Mouse (Mus musculus): ENCODE measurements at regions not wholly inside any gene's neighbourhood (a gene's known extent, or its start where the extent isn't known, plus 50 kb on each side); places are given as distances from the start of the nearest gene placed in this dataset.

- Histone ChIP-seq H3K27ac (ENCODE audit: control insufficient read depth, low read depth, low read length) (no peak overlapping the region), H3K79me2 (ENCODE audit: control insufficient read depth, insufficient read depth, low read length, poor library complexity) (no peaks in the 10 kb centered on the region), H3K27me3 (ENCODE audit: control insufficient read depth in 1 of 2, insufficient read depth in 2 of 2, low read length in 2 of 2) (no peaks in the 10 kb centered on the region), H3K9me3 (replicated peaks; ENCODE audit: insufficient read depth, low read length) (no peaks in the 10 kb centered on the region), H3K9ac (ENCODE audit: control insufficient read depth, low read depth, low read length, poor library complexity, severe bottlenecking) (no peak overlapping the region), H3K4me1 (ENCODE audit: control insufficient read depth in 1 of 2, insufficient read depth in 2 of 2, low read length in 2 of 2) (no peaks in the 10 kb centered on the region), H3K36me3 (ENCODE audit: control insufficient read depth in 1 of 2, insufficient read depth in 2 of 2, low read length in 2 of 2) (no peaks in the 10 kb centered on the region), H3K4me3 (ENCODE audit: control insufficient read depth in 1 of 2, insufficient read depth in 1 of 2, low read depth in 2 of 2, low read length in 2 of 2) (no peak overlapping the region)
- DNase-seq (ENCODE audit: low read depth, low spot score), result no peak
- no peak for TF ChIP-seq MYB (IDR thresholded peaks at IDR 0.05; ENCODE audit: low read depth, low read length)
- TF ChIP-seq HCFC1 (IDR thresholded peaks at IDR 0.05; ENCODE audit: low read depth, low read length), result no peak
- no peak for TF ChIP-seq TBP (IDR thresholded peaks at IDR 0.05; ENCODE audit: low read depth, low read length)
- TF ChIP-seq USF1 (IDR thresholded peaks at IDR 0.05; ENCODE audit: low read depth, low read length), result no peak
- TF ChIP-seq POLR2AphosphoS5 (IDR thresholded peaks at IDR 0.05; ENCODE audit: borderline replicate concordance, low read depth, low read length), result no peak
- TF ChIP-seq NRF1 (IDR thresholded peaks at IDR 0.05; ENCODE audit: insufficient read depth, low read depth, low read length, poor library complexity, severe bottlenecking), result no peak
- TF ChIP-seq ETS1 (IDR thresholded peaks at IDR 0.05; ENCODE audit: low read depth, low read length), result no peak
- no peak for TF ChIP-seq CHD1 (IDR thresholded peaks at IDR 0.05; ENCODE audit: low read depth, low read length)
- TF ChIP-seq JUND (IDR thresholded peaks at IDR 0.05; ENCODE audit: low read depth, low read length), result no peak
These were observed 170.2 kb upstream of the Rfx3 start for GRCm38 (mm10) chr19:28181171-28181570.

DNA sequence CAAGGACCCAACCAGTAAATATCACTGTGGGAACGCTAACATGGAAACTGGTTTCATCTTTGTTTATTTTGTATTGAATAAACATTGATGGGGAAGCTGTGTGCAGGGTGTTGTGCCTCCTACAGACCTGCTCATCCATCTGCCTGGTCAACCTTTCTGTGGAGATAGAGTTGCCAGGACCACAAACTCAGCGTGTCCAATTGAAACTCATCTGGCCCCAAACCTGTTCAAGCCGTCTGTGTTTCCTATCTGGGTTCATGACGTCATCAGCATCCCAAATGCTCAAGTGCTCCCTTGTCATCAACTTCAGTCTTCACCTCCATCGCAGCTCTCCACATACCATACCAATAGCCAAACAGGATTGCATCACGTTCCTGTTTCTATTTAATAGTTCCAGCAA lies 167.1 kb upstream of the Rfx3 start:
- Histone ChIP-seq H3K27me3 (ENCODE audit: control insufficient read depth in 1 of 2, insufficient read depth in 2 of 2, low read length in 2 of 2) (no peaks in the 10 kb centered on the region), H3K9ac (ENCODE audit: control insufficient read depth, low read depth, low read length, poor library complexity, severe bottlenecking) (no peak overlapping the region), H3K4me1 (ENCODE audit: control insufficient read depth in 1 of 2, insufficient read depth in 2 of 2, low read length in 2 of 2) (no peaks in the 10 kb centered on the region), H3K36me3 (ENCODE audit: control insufficient read depth in 1 of 2, insufficient read depth in 2 of 2, low read length in 2 of 2) (no peaks in the 10 kb centered on the region), H3K9me3 (replicated peaks; ENCODE audit: insufficient read depth, low read length) (no peaks in the 10 kb centered on the region), H3K4me3 (ENCODE audit: control insufficient read depth in 1 of 2, insufficient read depth in 1 of 2, low read depth in 2 of 2, low read length in 2 of 2) (no peak overlapping the region), H3K79me2 (ENCODE audit: control insufficient read depth, insufficient read depth, low read length, poor library complexity) (no peaks in the 10 kb centered on the region), H3K27ac (ENCODE audit: control insufficient read depth, low read depth, low read length) (no peak overlapping the region)
- DNase-seq (ENCODE audit: low read depth, low spot score), result no peak
- TF ChIP-seq ZKSCAN1 (IDR thresholded peaks at IDR 0.05; ENCODE audit: low read depth, low read length) (no peak), KAT2A (conservative IDR thresholded peaks at IDR 0.05; ENCODE audit: low read depth, low read length) (no peak), ELF1 (IDR thresholded peaks at IDR 0.05; ENCODE audit: low read depth, low read length) (no peak), MAFK (IDR thresholded peaks at IDR 0.05; ENCODE audit: borderline replicate concordance, low read depth, low read length) (no peak), MYB (IDR thresholded peaks at IDR 0.05; ENCODE audit: low read depth, low read length) (no peak), ZNF384 (IDR thresholded peaks at IDR 0.05; ENCODE audit: low read depth, low read length) (no peak), JUND (IDR thresholded peaks at IDR 0.05; ENCODE audit: low read depth, low read length) (no peak), MAZ (IDR thresholded peaks at IDR 0.05; ENCODE audit: low read depth, low read length) (no peak), POLR2AphosphoS5 (IDR thresholded peaks at IDR 0.05; ENCODE audit: borderline replicate concordance, low read depth, low read length) (no peak), SIN3A (IDR thresholded peaks at IDR 0.05; ENCODE audit: low read length) (no peak), CTCF (IDR thresholded peaks at IDR 0.05 in 2 of 3, conservative IDR thresholded peaks at IDR 0.05 in 1 of 3; ENCODE audit: control insufficient read depth in 1 of 3, insufficient read depth in 1 of 3, low read depth in 2 of 3, low read length in 3 of 3, poor library complexity in 1 of 3, severe bottlenecking in 1 of 3) (no peak), SMC3 (IDR thresholded peaks at IDR 0.05; ENCODE audit: low read depth, low read length) (no peak), CHD1 (IDR thresholded peaks at IDR 0.05; ENCODE audit: low read depth, low read length) (no peak), POLR2AphosphoS2 (IDR thresholded peaks at IDR 0.05; ENCODE audit: low read length) (no peak), CHD2 (IDR thresholded peaks at IDR 0.05; ENCODE audit: low read length) (no peak)

Measured in MEL (cell line).